Comparison of ENCODE assay signal across 9 mouse cellular contexts in the genomic region with DNA sequence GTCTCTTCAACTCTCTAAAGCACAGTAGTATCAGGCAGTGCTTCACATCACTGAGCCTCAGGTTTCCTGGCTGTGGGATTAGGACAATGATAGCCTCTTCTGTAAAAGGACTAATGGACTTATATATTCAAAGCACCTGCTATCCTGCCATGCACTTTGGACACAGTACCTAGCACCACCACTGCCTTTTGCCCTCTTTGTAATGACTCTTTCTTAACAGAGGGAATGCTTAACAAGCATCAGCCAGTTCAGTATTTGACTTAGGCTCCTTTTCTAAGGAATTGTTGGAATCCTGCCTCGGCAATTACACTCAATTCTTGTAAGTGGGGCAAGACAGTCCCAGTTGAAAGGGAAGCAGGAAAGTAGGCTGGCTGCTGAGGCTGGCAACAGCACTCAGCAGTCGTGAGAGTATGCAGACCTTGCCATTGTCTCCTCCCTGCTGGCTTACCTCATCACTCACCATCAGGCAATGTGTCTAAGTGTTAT.
DNase-seq lines count a peak whose midpoint lies in the region; ATAC-seq and TF ChIP-seq lines count a peak whose summit lies in the region.
"Had no signal": no experiment of that assay in that cellular context is flagged by ENCODE, and none has a peak within 500 bp of the region (broad histone marks: within the 10 kb centered on the region; RNA-seq: fewer than 3 reads in every experiment).

No protein-coding gene starts in this region.

- no peak overlapping the region for H3K4me3 ChIP-seq in neural tube, embryonic 11.5 days (ENCODE audit: low read depth, low read length)
- H3K4me3 ChIP-seq in lung, embryonic 16.5 days (ENCODE audit: low read length) = no peak overlapping the region
- no peak overlapping the region for H3K4me3 ChIP-seq in left cerebral cortex, adult 2 months
- H3K4me3 ChIP-seq: liver, embryonic 12.5 days had no signal

- H3K9ac ChIP-seq in neural tube, embryonic 11.5 days (ENCODE audit: low read length) = no peak overlapping the region
- no peak overlapping the region for H3K9ac ChIP-seq in lung, embryonic 16.5 days (ENCODE audit: low read length)
- H3K9ac ChIP-seq: liver, embryonic 12.5 days had no signal

- H3K27ac ChIP-seq in neural tube, embryonic 11.5 days (ENCODE audit: low read depth, low read length) = no peak overlapping the region
- H3K27ac ChIP-seq in lung, embryonic 16.5 days (ENCODE audit: low read length) = peak overlapping the region; percentile 68
- H3K27ac ChIP-seq in left cerebral cortex, adult 2 months = no peak overlapping the region
- H3K27ac ChIP-seq: liver, embryonic 12.5 days had no signal

- intact Hi-C loops in left cerebral cortex, adult 2 months (cut with DNase I) = loop anchor here (10.0 kb wide), 1 partner anchor 266 kb away; no protein-coding TSS in a partner anchor

- H3K36me3 ChIP-seq in neural tube, embryonic 11.5 days (ENCODE audit: control insufficient read depth, insufficient read depth, low read length) = no peaks in the 10 kb centered on the region
- no peaks in the 10 kb centered on the region for H3K36me3 ChIP-seq in lung, embryonic 16.5 days (ENCODE audit: control insufficient read depth, insufficient read depth, low read length)
- H3K36me3 ChIP-seq: liver, embryonic 12.5 days had no signal

- 8% methylated on average over 2 of the region's 2 CpGs for WGBS in neural tube, embryonic 11.5 days
- 7% methylated on average over 2 of the region's 2 CpGs for WGBS in lung, embryonic 16.5 days

- ATAC-seq in neural tube, embryonic 11.5 days (ENCODE audit: insufficient read depth, low FRiP score, low TSS enrichment) = 0 out of 2 replicates have a peak, but pooled peaks have one; percentile 9
- ATAC-seq in lung, embryonic 16.5 days (ENCODE audit: low read depth) = peak; percentile 69
- ATAC-seq: liver, embryonic 12.5 days had no signal

- no peaks in the 10 kb centered on the region for H3K27me3 ChIP-seq in neural tube, embryonic 11.5 days (ENCODE audit: control insufficient read depth, insufficient read depth, low read length)
- H3K27me3 ChIP-seq in lung, embryonic 16.5 days (ENCODE audit: control insufficient read depth, insufficient read depth, low read depth, low read length) = no peaks in the 10 kb centered on the region
- H3K27me3 ChIP-seq: liver, embryonic 12.5 days had no signal

- H3K4me1 ChIP-seq in neural tube, embryonic 11.5 days (ENCODE audit: control insufficient read depth, insufficient read depth, low read length) = no peaks in the 10 kb centered on the region
- H3K4me1 ChIP-seq in lung, embryonic 16.5 days (replicated peaks; ENCODE audit: control insufficient read depth, insufficient read depth, low read length) = peaks cover 14% of the 10 kb centered on the region
- H3K4me1 ChIP-seq: liver, embryonic 12.5 days had no signal

- H3K9me3 ChIP-seq in neural tube, embryonic 11.5 days (ENCODE audit: control insufficient read depth, low read length) = no peaks in the 10 kb centered on the region
- no peaks in the 10 kb centered on the region for H3K9me3 ChIP-seq in lung, embryonic 16.5 days (ENCODE audit: control insufficient read depth, low read length)
- H3K9me3 ChIP-seq: liver, embryonic 12.5 days had no signal

- TF ChIP-seq CTCF in left cerebral cortex, adult 2 months (IDR thresholded peaks at IDR 0.05) = no peak

- H3K4me2 ChIP-seq in neural tube, embryonic 11.5 days (ENCODE audit: low read depth) = no peak overlapping the region
- H3K4me2 ChIP-seq in lung, embryonic 16.5 days (ENCODE audit: low read depth, low read length) = 0 out of 2 replicates have a peak overlapping the region, but pooled peaks have one; percentile 27
- H3K4me2 ChIP-seq: liver, embryonic 12.5 days had no signal

- peak; percentile 19 for DNase-seq in embryo, embryonic 10 days (ENCODE audit: low spot score)
- no peak for DNase-seq in embryo, embryonic 9.5 days (ENCODE audit: extremely low spot score)
- DNase-seq in neural tube, embryonic 11.5 days (ENCODE audit: low spot score) = no peak
- DNase-seq in neural tube, embryonic 10.5 days (ENCODE audit: extremely low spot score, low spot score) = no peak
- DNase-seq in spleen, postnatal 14 days (ENCODE audit: low spot score in 2 of 2) = no peak
- DNase-seq in left cerebral cortex, adult 2 months (ENCODE audit: extremely low spot score in 1 of 2, low spot score in 2 of 2) = no peak
- no peak for DNase-seq in thymus, postnatal 36 days
